Mouse (Mus musculus): ENCODE results near the gene Olfr285.

Olfr285 gene

GRCm38 (mm10) chr15:98317177-98317724 lies at the start of gene Olfr285:
TSS of gene Olfr285 (minus strand) at chr15:98317353.
- DNase-seq = no peak

GRCm38 (mm10) chr15:98340887-98341286 lies 23.7 kb upstream of the Olfr285 start, which contains the start of gene Olfr284:
TSS of gene Olfr284 (minus strand) at chr15:98340987.
- no peak for DNase-seq

- no peak for DNase-seq
Measured at GRCm38 (mm10) chr15:98315703-98316102, 1.4 kb downstream of the Olfr285 start.

GRCm38 (mm10) chr15:98295628-98296551 lies 21.3 kb downstream of the Olfr285 start, which contains the start of gene Zfp641:
TSS of gene Zfp641 (minus strand) at chr15:98296161.
- DNase-seq = peak; percentile 64

- DNase-seq = no peak
Measured at GRCm38 (mm10) chr15:98293651-98294050, 23.5 kb downstream of the Olfr285 start.

- no peak for DNase-seq
Measured at GRCm38 (mm10) chr15:98288566-98288965, 28.6 kb downstream of the Olfr285 start.

- no peak for DNase-seq
Measured at GRCm38 (mm10) chr15:98286418-98286817, 30.7 kb downstream of the Olfr285 start.
